16 mouse cellular contexts compared by ENCODE assay signal in genomic region chr10:8685269-8685668, GRCm38 (mm10).
"Had no signal": no experiment of that assay in that cellular context is flagged by ENCODE, and none has a peak within 500 bp of the region (broad histone marks: within the 10 kb centered on the region; RNA-seq: fewer than 3 reads in every experiment).

No protein-coding gene starts in this region.

- H3K4me3 ChIP-seq: neural tube, embryonic 13.5 days; neural tube, embryonic 15.5 days; stomach, embryonic 15.5 days had no signal

- H3K36me3 ChIP-seq: neural tube, embryonic 13.5 days; neural tube, embryonic 15.5 days; stomach, embryonic 15.5 days had no signal

- H3K4me2 ChIP-seq: neural tube, embryonic 13.5 days; neural tube, embryonic 15.5 days; stomach, embryonic 15.5 days had no signal

- H3K4me1 ChIP-seq: neural tube, embryonic 13.5 days; neural tube, embryonic 15.5 days; stomach, embryonic 15.5 days had no signal

- H3K27ac ChIP-seq: neural tube, embryonic 13.5 days; neural tube, embryonic 15.5 days; stomach, embryonic 15.5 days; stomach, postnatal 0 days had no signal

- H3K9ac ChIP-seq: neural tube, embryonic 13.5 days; neural tube, embryonic 15.5 days; stomach, embryonic 15.5 days had no signal

- H3K9me3 ChIP-seq: neural tube, embryonic 15.5 days had no signal

- H3K27me3 ChIP-seq: neural tube, embryonic 13.5 days; neural tube, embryonic 15.5 days; stomach, embryonic 15.5 days had no signal

- DNase-seq: retina, postnatal 1 day; right cerebral cortex, adult 18-20 months; right cerebral cortex, postnatal 14 days; right cerebral cortex, postnatal 25 days; right cerebral cortex, postnatal 4 days; spleen, adult 18-20 months; thymus, adult 18-20 months; thymus, adult 2 months; thymus, postnatal 14 days; thymus, postnatal 25 days; thymus, postnatal 36 days; thymus, postnatal 4 days had no signal
